Mouse (Mus musculus) embryo, embryonic 11 days (tissue): ENCODE measurements around the gene Macc1.

Experiments used
- DNase-seq: peaks from one replicate; pipeline ENCODE4 v3.0.0-alpha.2; 2015

The Macc1 gene

DNA sequence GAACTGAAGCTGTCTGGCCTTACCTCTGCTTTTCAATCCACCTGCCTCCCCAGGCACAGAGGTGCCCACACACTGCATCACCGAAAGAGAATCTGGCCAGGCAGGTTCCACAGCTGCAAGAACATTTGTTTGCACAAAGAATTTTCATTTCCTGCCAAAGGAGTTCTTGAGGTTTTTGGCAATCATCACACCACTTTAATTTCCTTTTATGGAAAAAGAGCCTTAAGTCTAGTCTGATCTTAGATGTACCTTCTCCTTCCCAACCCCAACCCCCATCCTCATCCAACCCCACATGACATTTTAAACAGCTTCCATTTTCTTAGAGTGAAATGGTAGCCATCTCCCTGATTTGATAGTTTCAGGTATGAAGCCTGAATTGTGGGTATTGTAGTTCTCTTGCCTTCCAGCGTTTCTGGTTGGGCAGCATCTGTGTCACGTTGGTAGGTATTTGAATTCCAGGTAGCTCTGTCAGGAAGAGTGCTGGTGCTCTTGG lies 76.2 kb downstream of the Macc1 start:
- peak; percentile 4 for DNase-seq

DNA sequence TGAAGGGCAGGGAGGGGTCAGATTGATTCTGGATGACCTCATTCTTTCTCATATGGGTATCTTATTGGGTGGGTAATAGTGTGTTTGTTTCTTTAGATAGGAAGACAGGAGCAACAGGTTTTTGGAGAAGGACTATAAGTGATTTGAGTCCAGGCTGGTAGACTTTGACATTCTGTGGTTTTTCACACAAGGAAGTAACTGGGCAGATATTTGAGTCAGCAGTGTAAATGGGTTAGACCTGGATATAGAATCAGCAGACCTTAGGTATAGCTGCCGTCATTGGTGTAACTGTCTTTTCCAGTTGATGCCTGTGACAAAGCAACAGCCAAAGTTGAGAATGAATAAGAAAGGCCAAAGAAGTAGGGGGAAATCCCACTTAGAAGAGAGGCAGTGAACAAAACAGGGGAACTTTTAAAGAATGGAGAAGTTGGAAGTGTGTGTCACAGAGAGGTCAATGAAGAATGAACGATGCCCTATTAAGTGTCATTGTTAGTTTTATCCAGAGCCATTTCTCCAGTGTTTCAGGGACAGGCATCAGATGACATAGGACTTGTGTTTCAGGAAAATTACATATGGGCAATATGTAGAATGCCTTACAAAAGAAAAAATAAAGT lies 84.1 kb downstream of the Macc1 start:
- no peak for DNase-seq

DNA sequence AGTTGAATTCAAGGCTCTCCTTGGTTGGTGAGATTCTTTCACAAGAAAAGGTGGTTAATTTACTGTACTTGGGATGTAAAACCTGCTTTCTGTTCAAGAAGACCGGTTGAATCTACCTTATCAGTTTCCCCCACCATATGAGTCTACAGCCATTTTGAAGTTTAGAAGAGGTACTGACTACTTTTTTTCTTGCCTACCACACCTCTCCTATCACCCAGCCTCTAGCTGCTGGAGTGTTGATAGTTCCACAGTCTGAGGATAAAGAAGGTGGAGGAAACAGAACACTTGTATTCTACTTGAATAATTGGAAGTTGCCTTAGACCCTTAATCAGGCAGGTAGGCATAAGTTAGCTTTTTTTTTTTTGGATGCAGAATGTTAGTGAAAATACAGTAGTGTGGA lies 88.2 kb downstream of the Macc1 start:
- no peak for DNase-seq

DNA sequence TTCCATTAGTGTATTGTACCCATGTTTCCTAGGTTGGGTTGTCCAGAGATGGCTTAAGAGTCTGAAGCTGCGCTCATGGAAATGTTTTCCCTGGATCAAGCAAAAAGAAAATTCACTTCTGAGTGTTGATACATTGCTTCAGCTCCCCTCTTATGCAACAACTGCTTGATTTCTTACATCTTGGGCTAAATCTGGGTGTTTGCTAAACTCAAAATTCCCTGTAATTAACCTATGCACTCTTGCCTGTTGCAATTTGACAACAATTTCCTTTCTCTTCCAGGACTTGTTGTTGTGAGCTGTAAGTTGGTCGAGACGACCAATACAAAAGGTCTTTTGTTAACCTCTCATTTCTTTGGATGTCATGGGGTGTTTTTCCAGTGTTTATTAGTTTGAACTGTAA lies 88.7 kb downstream of the Macc1 start:
- DNase-seq: no peak

DNA sequence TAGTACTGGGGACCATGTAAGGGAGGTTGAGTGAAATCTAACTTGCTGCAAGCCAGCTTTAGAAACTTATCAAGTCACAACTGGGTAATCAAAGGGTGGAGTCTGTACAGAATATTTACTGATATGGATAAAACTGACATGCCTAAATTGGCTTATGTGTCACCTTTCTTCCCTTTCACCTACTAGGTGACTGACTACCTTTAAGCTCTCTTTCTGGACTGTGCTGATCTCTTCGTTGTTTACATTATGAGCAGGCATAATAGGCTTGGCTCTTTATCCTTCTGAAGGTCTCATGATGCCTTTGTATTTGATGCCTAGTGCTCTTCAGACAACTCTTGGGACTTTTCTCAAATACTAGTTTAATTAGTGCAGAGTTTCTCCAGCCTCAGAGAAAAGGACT lies 90.7 kb downstream of the Macc1 start:
- DNase-seq: no peak

DNA sequence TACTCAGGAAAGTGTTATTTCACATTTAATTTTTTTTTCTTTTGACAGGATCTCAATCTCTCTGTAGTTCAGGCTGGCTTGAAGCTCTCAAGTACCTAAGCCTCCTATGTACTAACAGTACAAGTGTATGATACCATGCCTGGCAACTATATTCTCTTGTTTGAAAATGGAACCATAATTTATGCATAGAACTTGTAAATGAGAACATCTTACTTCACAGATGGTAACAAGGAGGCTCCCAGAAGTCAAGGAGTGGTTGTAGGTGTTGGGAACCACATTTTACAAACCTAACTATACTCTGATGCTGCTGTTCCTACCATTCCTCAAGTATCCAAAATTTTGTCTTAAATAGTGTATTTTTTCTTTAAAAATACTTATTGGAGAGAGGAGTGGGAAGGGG lies 96.5 kb downstream of the Macc1 start:
- no peak for DNase-seq

DNA sequence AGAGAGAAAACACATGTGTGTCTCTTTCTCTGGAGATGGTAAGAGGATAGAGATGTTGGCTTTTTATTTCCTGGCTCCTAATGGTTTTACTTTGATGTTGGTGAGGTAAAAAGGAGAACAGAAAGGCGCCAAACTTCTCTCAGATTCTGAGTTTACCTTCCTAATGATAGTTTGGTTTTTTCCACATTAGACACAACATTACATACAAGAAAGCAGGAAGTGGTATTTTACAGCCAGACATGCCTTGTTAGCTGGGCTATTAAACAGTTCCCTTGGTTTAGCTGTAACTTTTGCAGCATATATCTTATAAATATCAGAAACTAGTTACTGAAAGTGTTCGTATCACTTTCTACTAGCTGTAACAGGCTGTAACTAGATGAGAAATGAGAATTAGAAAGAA lies 96.9 kb downstream of the Macc1 start:
- DNase-seq: no peak

DNA sequence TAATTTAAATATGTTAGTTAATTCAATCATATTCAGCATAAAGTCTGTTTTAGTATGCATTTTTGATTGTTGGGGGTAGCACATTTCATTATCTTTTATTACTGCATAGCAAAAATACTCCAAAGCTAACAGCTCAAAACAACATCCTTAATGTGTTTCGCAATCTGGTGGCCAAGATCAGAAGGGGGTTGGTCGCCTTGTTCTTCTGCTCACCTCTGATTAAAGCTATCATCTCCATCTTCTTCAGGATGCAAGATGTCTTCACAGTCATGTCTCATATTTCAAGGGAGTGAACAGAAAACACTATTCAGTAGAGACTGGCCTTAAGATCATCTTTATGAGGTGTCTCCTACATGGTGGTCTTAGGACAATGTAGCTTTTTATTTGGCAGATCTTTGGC lies 97.9 kb downstream of the Macc1 start:
- no peak for DNase-seq

DNA sequence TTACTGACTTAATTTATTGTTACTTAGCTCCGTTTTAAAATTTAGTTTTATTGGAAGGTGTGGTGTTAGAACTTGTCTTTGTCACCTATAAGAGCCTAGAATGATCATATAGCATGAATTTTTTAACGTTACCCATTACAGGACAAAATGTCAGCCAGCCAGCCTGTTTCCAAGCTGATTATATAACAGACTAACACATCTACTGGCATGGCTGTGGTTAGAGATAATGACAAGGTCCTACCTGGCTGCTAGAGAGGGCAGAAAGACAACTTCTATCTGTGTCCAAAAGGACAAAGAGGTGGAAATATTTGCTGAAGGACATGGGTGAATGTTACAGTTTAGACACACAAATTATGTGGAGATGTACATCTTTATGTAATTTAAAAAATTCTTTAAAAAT lies 101.8 kb downstream of the Macc1 start:
- no peak for DNase-seq

DNA sequence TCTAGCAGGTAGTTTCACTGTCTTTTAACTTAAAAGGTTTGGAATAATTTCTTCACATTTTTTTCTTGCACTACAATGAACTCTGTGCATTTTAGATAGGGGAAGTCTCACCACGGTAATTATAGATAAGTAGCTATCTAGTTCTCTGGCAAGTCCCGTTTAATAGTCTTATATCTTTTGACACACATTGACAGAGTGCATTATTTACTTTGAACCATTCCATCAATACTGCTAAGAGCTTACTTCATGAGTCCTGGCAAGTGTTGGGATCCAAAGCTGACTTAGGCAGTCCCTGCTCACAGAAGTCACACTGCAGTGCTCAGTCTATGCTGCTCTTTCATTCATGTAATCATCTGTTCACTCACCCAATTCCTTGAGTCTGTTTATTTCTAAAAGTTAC lies 111.7 kb downstream of the Macc1 start:
- no peak for DNase-seq

DNA sequence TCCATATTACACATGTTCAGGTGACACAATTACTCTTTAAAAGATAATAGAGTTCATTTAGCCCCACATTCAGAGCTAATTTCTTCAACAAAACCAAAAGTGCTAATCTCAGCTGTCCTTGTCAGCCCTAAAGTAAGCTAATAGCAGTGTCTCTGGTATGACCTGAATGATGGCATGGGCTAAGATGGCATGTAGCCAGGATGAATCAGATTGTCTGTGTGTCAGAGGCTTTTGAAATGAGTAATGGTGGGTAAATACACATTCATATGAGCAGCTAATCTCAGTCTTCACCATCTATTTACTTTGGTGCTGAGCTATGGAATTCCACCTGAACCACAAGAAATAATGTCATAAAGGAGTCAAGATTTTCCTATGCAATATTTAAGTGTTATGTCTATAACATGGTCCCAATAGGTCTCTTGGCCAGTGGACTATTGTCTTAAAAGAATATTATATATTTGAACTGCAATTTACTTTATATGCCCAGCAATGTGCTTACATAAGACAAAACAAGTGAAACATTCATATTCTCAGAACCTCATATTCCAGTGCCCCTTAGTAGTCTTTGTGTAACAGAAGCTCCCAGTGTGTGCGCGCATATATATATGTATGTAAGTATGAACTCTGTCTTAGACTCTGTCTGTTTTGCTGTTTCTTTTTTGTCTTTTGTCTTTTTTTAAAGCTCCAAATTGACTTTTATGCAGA lies 112.3 kb downstream of the Macc1 start:
- DNase-seq: no peak

DNA sequence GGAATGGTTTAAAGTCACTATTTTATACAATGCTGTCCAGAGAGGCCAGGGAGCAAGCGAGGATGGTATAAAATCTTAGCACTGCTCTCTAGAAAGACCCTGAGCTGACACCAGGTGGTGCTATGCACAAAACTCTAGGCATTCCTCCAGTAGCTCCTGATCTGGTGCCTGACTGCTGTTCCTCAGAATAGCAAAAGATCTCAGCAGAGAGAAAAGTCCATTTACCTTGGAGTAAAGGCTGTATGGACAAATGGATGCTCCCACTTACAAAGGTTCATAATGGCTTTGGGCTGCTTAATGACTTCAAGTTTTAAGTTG lies 112.8 kb downstream of the Macc1 start:
- DNase-seq: peak; percentile 74

DNA sequence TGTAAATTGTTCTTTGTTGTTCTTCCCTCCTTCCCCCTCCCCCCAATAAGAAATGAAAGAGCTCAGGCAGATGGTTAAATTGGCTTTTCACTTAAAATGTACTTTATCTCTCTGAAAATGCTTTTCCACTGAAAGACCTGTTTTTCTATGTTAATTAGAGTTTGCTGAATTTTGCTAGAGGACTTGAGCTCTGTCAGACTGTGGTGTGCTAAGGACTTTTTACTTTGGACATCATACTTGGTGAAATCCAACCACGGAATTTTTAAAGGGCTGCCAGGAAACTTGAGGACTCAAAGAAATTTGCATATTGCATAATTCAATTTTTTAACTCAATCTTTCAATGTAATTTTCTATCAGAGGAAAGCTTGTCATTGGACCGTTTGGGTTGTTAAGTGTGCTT lies 126.7 kb downstream of the Macc1 start:
- DNase-seq: no peak

DNA sequence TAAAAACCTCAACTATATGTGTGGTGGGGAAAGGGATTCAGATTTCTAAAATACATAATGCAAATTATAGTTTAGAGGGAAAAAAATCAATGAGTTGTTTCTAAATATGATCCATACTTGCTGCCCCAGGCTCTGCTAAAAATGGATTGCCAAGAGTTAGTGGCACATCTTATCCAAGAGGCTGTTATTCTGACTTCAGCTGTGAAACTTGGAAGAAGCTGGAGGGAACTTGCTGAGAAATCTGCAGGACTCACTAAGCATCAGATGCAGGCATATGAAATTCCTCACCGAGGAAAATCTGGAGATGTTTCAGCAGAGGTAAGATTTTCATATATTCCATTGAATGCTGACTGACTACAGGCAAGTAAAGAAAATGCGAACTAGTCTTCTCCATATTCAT lies 136.0 kb downstream of the Macc1 start:
- no peak for DNase-seq

DNA sequence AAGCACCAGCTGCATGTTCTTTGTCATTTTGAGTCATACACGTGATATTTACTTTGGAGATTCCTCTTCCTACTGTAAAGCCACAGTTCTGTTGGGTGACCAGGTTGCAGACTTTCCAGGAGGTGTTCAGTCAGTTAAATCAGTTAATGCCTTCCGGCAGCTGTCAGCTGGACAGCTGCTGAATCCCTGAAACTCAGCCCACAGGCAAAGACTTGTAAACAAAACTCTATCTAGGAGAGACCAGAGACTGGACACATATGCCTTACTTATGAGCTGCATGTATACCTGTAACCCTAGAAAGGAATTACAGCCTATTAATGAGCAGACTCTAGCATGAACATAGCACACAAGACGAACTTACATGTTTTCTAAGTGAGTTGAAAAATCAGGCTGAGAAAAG lies 137.2 kb downstream of the Macc1 start:
- DNase-seq: peak; percentile 8

DNA sequence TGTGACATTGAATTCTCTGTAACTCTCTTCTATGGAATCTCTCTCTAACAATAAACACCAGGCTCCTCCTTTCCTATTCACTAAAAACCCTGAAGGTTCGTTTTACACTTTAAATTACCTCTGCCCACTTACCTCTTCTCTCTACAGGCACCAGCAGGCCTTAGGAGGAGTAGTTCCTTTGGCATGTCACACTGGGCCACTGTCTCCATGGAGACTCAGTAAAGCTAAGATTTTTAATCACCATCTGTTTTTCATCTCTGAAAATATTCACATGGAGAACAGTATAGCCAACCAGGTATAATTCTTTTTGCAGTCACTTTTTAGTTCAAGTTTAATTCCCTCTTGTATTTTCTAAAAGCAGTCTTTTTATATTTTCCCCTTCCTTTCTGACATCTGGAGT lies 140.0 kb downstream of the Macc1 start:
- DNase-seq: peak; percentile 13

DNA sequence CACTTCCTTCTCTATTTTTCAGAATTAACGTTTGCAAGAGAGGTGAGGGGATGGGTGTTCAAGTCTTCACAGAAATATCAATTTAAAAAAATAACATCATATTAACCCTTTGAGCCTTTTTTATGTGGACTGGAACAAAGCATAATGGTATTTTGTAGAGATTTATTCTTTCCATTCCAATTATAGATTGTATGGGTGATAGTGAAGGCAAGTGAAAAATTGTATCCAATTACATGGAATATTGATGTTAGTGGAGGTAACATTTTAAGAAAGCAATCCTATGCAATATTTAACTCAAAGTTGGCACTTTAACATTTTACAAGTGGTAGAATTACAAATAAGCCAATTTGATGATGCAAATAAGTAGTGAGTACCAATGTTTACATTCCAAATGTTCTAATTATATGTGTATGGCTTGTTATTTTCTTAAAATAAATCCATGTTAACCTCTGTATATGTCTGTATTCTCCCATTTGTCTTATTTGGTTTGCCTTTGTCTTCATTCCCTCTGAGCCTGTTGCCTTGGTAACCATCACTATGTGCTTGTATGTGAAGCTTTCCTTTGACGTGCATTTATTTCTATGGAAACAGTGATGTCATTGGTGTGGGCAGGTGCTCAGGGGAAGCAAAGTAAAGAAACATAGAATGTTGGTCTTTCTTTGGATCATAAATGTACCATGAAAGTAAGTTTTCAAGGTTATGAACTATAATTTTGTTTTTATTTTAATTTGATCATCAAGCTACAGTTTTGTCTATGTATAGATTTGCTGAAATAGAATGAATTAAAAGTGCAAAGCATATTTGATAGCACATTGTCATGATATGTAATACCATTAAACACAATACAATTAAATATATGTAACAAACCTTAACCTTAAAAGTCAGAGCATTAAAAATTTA lies 150.2 kb downstream of the Macc1 start:
- DNase-seq: peak; percentile 55

DNA sequence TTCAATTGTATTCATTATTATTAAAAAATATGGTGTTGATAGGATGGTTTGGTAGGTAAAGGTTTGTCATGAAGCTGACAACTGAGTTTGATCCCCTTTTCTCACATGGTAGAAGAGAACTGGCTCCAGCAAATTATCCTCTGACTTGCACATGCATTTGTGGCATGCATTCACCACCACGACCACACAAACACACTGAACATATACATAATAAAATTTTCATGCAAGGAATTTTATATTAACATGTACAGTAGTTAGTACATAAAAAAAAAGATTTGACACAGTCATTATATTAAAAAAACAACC lies 150.8 kb downstream of the Macc1 start:
- no peak for DNase-seq

DNA sequence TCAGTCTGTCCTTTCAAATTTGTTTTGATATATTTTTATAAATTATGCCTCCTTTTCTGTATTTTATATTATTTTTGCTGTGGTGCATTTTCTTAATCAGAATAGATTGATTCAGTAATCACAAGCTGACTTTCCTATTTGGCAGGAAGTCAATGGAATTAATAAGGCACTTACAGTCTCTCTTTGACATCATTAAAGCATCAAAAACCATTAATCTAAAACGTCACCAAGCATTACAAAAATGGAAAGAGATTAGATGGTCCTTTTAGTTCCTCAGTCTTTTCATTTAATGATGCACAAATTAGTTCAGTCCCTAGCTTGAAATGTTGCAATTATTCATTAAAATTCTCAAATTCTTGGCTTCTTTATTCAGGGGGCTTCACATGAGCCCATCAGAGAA lies 153.6 kb downstream of the Macc1 start:
- no peak for DNase-seq

DNA sequence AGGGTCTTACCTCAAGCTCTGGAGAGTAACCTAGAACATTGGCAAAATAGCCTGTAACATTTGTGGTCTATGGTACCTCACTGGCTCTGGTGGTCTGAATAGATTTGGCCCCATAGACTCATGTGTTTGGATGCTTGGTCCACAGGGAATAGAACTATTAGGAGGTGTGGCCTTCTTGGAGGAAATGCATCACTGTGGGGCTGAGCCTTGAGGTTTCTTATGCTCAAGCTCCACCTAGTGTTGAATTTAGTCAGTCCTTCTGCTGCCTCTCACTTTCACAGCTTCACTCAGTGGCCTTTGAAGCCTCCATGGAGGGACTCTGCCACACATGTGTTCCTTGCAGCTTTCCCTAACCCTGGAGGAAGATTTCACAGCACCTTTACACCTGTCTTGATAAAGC lies 156.2 kb downstream of the Macc1 start:
- DNase-seq: peak; percentile 61

DNA sequence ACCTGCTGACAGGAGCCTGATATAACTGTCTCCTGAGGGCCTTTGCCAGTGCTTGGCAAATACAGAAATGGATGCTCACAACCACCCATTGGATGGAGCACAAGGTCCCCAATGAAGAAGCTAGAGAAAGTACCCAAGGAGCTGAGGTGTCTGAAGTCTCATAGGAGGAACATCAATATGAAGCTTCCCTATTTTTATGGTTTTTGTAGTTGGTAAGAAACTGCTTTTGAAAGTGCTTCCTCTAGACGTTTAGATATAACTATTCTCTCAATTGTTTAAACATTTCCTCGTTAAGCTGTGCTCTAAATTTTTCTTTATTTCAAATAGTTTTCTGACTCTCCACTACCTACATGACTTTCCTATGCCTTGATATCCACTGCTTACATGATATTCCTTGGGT lies 169.2 kb downstream of the Macc1 start:
- DNase-seq: no peak

DNA sequence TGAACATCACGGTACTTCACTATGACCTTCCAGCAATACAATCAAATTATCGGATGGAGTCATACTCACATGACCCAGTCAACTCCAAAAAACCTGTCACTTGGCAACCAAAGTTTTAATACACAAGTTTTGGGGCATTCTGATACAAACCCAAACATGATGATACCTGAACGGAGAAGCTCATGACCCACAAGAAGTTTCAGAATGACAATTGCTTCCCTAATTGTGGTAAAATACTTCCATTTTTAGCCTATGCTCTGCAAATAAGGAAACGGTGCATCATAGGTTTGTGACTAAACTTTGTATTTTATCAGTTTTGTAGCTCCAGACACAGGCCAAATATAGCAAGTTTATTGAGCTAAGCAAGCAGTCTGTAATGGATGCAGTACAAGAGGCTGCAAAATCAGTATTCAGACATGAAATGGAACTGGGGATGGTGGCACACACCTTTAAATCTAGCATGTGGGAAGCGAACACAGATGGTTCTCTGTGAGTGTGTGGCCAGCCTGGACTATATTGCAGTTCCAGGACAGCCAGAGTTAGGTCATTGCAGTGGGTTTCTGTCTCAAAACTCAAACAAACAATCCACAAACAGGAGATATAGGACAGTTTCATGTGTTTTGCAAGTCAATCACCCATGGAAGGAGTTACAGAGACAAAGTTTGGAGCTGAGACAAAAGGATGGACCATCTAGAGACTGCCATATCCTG lies 170.0 kb downstream of the Macc1 start:
- no peak for DNase-seq

DNA sequence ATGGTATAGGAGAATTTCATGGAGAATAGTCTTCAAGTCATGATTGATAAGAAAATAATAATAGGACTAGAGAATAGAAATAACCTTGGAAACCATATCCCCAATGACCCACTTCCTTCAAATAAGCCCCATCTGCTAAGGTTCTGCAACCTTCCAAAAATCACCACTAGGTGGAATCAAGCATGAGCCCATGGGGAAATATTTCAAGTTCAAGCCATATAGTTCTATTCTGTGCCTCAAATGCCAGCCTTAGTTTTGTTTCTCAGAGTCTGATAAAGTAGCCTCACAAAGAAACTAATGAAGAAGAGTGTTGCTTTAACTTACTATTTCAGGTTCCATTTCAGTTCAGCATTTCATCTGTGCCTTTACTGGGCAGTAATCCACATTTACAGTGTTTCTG lies 197.1 kb downstream of the Macc1 start:
- no peak for DNase-seq
